Mouse (Mus musculus) layer of hippocampus, postnatal 10 days (tissue): Measurements from ENCODE around the gene S1pr5. TPM values are rescaled to one million over a fixed set of nuclear protein-coding genes. Genes with fewer than 3 reads are reported as not detected.
"Not testable (repeated sequence)": the region's sequence is repeated elsewhere in the genome, so short reads cannot be mapped to it uniquely, and the experiment has no call there.

Experiments
- DNase-seq, 2 experiments: peaks; one replicate each; pipeline ENCODE4 v3.0.0; 2021; ENCODE audit warnings: low spot score in 2 of 2
- long read RNA-seq: library from polyadenylated mRNA; stranded (forward); transcript quantifications from one replicate; pipeline ENCODE4 v2.0.0, GENCODE M21; 2023
- total RNA-seq, 2 experiments: library from RNA; stranded (reverse); gene quantifications; 2 replicates each; pipeline ENCODE4 v1.2.3; 2021

S1pr5 gene
- total RNA-seq, result 1 to 10 TPM; 2.4 to 3.0 TPM
- long read RNA-seq, partial matches to known transcripts, result 7 of 9 reads
- long read RNA-seq, other reads (novel, unspliced or antisense), result 1 of 9 reads

DNA sequence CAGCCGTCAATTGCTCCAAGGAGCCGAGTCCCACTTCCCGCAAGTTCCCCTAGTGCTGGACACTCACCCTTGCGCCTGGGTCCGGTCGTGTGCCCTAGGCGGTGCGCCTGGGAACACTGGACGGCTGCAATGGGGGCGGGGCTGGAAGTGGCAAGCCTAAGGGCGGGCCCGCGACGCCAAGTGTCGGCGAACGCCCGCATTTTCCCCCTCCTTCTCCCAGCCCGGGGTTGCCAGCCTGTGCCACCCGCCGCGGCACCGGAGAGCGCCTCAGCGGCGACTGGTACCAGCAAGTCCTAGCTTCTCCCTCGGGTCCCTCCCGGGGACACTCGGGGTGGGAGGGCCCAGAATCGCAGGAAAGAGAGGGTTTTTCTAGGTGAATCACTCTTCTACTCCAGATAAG is at the start of gene S1pr5:
TSS of gene S1pr5 (minus strand) at position 118 of the 400 bp plus-strand sequence.
- no peak for DNase-seq

DNA sequence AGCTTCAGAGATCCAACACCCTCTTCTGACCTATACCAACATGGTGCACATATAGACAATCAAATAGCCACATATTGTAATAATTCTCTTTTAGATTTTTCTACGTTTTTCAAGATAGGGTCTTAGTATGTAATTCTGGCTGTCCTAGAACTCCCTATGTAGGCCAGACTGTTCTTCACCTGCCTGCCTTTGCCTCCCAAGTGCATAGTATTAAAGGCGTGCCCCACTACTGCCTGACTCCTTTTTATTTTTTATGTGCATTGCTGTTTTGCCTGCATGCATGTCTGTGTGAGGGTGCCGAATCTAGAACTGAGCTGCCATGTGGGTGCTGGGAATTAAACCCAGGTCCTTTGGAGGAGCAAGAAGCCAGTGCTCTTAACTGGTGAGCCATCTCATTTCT is 44.0 kb upstream of the S1pr5 start:
- no peak for DNase-seq

DNA sequence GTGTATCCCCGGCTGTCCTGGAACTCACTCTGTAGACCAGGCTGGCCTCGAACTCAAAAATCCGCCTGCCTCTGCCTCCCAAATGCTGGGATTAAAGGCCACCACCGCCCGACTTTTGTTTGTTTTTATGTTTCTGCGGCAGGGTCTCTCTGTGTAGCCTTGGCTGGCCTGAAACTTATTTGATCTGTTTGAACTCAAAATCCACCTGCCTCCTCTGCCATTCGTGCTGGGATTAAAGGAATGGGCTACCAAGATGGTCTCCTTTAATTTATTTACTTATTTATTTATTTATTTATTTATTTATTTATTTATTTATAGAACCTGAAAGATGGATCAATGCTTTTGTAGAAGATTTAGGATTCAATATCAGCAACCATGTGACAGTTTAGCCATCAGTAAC is 43.6 kb upstream of the S1pr5 start:
- DNase-seq, result not testable (repeated sequence)

DNA sequence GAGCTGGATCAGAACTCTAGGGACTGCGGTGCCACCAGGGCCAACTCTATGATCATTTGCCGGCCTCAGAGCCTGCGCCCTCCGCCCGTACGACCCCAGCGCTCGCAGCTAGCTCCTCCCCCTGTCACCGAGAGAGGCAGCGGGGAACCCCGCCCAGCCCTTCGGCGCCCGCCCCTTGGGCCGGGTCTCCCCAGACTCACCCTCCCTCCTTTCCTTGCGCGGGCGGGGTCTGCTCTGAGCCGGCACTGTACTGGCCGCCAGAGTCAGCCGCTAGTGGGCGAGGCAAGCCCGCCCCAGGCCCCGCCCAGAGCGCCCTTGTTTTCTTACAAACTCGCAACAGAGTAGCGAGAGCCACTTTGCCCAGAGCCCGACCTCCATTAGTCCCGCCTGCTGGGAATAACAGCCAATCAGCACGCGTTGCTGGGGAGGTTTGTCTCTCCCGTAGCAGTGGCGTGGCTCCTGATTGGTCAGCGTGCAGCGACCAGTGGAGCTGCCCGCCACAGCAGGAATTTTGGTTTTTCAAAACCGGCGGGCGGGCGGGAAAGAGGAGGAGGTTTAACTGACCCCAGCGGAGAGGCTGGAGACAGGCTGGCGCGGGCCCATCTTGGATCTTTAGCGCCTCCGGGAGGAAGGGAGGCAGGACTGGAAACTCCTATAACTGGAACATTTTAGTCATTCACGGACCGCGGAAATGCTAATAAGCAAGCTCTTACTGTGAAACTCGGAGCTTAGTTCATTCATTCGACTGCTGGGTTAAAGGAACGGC is 43.0 kb upstream of the S1pr5 start, which contains the start of gene Cdkn2d:
TSS of gene Cdkn2d (minus strand) at position 386 of the 766 bp plus-strand sequence.
- DNase-seq, result peak; percentile 99 to 100

DNA sequence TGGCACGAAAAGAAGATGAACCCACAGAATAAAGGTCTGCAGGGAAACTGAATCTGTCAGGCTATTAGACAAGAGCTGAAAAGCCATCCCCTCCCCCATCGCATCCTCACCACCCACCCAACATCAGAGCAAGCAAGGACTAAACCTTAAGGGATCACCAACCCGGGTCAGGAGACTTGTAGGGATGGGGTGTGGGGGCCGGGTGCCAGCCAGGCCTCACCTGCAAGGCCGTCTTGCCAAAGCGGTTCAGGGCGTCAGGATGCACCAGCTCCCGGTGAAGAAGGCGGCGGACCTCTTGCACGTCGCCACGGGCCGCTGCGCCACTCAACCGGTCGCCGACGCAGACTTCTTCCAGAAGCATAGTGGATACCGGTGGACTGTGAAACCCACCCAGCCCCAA is 42.3 kb upstream of the S1pr5 start:
- DNase-seq, result no peak

DNA sequence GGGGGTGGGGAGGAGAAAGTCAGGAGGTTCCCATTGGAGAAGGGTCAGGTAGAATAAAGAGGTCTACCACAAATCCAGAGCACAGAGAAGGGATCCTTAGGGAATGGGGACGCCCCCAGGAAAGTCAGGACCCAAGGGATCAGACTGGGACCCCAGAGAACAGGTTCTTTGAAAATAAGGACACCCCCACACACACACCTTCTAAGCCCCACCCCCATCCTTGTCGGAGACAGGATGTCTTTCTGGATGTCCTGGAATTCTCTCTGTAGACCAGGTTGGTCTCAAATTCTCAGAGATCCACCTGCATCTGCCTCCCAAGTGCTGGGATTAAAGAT is 41.1 kb upstream of the S1pr5 start:
- DNase-seq, result no peak

DNA sequence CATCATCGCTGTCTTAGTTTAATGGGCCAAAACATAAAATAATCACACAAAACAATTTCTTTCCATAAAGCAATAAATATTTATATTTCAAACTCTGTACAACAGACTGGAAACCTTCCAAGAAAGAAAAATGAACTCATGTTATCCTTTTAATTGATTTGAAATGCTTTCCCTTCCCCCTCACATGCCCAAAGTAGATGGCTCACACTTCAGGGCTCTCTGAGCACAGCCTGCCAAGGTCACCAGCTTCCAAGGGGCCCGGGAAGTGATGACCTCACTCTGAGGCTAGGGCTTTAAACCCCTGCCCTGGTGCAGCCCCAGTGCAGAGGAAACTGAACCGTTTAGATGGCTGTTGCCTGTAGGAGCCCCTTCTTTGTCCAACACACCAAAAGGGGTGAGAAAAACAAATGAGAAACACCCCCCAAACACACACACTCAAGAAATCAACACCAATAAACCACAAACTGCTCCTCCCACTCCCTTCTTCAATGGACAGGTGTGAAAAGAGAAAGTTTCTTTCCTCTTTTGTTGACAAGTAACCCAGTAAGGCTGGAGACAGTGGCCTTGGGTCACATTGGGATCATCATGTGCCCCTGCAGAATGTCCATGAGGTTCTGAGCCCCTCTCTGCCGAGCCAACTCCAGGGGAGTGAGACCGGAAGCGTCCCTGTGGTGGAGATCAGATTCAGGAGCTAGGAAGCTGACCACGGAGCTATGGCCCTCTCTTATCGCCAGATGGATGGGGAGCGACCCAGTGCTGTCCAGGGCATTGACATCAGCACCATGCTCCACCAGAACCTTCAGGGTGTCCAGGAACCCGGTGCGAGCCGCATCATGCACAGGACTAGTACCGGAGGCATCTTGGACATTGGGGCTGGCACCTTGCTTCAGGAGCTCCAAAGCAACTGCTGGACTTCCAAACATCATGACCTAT is 40.4 kb upstream of the S1pr5 start:
- no peak for DNase-seq

DNA sequence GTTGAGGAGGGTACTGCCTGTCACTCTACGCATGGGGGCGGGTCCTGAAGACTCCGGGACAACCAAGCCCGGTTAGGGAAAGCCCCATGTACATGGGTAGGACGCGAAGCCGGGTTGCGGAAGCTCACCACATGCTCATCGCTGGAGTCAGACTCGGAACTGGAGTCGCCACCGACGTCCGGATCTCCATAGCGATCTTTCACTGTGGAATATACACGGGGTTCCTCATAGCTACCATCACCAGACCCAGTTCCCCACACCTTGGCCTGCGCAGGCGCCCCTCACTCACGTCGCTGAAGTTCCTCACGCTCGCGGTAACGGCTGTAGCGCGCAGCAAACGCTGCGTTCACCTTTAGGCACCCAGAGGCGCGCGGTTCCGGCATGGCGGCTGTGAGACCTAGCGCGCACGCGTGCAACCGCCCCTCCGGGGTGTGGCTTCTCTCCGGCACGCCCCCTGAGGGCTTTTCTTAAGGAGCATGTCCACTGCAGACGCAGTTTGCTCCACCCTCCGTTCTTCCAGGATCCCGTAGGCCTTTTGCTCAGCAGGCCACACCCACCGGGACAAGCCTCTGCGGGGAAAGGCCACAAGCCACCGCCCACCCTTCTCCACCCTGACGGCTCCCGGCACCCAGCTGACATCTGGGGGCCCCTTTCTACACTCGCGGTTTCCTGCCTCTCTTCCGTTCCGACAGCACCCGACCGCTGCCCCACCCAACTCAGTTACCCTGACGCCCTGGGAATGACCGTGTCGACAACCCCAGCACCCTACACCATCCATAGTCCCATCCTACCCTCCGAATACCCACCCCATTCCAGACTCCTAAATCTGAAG is 39.5 kb upstream of the S1pr5 start, which contains the start of gene Kri1:
TSS of gene Kri1 (minus strand) at position 399 of the 832 bp plus-strand sequence.
- peak; percentile 95 to 97 for DNase-seq

DNA sequence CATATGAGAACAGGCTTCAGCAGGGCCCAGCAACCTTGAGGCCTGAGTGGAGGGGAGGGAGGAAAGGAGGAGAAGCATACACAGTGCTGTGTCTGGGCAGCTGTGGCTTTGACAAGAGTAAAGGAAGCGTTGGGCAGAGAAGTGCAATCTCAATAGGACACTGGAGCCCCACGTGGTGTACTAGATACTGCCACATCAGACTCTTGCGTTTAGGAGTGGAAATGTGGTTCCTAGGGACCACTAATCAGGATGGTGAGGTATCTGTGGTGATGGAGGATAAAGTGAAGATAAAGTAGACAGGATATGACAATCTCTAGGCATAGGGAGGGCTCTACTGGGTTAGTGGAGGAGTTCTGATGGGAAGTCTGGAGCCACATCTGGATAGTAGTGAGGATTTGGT is 38.5 kb upstream of the S1pr5 start:
- DNase-seq, result no peak

DNA sequence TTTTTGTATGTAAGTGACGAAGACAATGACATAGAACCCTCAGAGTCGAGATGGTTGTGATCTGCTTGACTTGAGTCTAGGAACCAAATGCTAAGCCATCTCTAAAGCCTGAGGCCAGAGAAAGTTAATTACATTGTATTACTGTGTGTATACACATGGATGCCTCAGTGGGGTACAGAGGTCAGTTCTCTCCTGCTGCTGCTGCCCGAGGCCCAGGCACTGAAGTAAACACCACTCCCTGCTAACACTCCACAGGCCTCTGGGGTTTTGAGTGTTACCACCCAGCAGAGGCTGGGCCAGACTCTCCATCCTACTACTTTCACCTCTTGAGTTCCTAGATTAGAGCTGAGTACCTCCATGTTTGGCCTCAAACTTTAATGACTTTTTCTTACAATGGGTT is 35.8 kb upstream of the S1pr5 start:
- DNase-seq, result no peak

DNA sequence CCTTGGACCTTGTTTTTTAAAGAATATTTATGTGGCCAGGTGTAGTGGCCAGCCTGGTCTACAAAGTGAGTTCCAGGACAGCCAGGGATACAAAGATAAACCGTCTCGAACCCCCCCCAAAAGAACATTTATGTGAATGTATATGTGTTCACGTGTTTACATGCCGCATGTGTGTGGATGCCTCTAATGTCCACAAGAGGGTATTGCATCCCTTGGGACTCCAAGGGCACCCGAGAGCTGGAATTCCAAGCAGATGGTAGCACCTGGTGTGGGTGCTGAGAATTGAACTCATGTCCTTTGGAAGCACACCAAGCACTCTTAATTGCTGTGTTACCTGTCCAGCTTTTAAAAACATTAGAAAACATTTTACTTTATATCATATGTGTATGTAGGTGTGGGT is 35.3 kb upstream of the S1pr5 start:
- no peak for DNase-seq

DNA sequence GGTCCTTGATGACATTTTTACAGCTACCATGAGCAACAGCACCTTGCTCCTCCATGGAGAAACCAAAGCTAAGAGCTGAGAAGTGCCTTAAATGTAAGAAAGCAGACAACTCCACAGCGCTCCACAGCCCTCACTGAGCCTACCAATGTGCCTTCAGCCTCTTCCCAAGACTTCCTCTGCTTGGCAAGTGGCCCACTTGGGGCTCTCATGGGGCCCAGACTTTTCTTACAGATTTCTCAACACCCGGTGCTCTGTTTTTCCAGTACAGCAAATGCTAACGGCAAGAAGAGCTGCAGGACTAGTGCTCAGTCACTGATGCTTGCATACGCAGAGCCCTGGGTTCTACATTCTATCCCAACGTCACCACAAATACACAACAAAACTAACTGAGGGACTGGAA is 29.5 kb upstream of the S1pr5 start:
- no peak for DNase-seq

DNA sequence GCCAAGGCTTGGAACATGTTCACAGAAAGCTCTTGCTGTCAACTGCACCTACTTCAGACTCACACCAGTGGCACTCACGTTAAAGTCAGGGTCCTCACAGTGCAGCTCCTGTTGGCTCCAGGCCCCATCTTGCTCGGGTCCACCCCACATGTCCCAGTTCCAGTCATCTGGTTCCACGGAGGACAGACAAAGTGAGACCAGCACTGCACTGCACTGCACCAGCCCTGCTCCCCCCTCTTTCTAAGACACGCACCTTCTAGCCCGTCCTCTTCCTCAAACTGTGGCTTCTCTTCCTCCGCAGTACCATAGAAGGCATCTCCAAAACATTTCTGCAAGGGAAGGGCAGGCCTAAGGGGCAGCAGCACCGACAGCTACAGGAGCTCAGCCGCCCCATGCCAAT is 28.1 kb upstream of the S1pr5 start:
- no peak for DNase-seq

DNA sequence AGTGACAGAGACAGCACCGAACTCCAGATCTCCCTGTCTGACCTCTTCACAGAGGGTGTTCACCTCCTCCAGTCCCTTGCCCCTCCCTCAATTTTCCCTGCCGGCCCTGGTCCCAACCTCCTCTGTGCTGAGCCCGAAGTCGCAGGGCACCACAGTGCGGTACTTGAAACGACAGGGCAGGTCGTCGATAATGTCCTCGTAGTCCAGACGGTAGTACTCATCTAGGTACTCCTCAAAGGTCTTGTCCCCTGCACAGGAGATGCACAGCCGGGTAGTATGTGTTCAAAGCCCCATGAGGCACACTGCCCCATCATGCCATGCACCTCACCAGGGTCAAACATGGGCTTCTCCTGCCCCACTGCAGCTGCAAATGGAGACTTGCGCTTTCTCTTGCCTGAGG is 27.5 kb upstream of the S1pr5 start:
- no peak for DNase-seq

DNA sequence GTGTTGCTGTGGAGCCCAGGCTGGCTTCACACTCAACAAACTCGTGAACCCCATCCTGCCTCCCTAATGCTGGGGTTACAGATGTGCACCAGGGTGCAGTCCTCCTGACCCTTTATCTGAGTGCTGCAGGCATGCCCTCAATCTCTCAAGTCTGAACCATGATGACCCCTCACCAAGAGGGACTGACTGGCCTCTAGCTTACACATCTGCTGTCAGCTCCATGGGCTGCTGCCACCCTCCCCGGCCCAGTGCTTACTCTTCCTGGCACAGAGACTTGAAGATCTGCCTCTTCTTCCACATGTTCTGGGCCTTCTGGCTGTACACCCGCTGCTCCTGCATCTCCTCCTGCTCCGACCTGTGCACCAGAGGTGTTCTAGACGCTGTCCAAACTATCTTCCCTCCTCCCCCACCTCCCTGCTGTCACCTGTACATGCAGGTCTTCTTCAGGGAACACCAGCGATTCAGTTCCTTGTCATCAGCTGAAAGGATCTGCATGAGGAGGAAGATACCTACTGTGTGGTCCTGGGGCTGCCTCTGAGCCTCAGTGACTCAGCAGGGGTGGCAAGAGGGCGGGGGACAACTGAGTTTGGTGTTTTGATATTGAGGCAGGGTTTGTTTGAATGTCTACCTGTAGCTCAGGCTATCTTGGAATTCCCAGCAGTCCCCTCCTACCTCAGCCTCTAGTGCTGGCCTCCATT is 26.9 kb upstream of the S1pr5 start:
- DNase-seq, result no peak

DNA sequence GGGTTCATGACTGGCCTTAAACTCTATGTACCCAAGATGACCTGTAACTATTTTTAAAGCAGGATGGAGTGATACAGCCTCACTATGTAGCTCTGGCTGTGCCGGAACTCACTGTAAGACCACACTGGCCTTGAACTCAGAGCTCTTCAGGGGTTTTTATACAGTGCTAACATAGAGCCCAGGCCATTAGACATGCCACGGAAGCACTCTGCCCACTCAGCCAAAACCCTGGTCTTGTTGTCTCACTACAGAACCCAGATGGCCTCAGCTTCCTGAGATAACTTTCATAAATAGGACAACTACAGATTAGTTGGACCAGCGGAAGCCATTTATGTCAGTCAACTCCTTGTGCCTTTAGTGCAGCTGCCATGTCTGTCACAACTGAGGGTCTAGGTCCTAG is 26.1 kb upstream of the S1pr5 start:
- no peak for DNase-seq

DNA sequence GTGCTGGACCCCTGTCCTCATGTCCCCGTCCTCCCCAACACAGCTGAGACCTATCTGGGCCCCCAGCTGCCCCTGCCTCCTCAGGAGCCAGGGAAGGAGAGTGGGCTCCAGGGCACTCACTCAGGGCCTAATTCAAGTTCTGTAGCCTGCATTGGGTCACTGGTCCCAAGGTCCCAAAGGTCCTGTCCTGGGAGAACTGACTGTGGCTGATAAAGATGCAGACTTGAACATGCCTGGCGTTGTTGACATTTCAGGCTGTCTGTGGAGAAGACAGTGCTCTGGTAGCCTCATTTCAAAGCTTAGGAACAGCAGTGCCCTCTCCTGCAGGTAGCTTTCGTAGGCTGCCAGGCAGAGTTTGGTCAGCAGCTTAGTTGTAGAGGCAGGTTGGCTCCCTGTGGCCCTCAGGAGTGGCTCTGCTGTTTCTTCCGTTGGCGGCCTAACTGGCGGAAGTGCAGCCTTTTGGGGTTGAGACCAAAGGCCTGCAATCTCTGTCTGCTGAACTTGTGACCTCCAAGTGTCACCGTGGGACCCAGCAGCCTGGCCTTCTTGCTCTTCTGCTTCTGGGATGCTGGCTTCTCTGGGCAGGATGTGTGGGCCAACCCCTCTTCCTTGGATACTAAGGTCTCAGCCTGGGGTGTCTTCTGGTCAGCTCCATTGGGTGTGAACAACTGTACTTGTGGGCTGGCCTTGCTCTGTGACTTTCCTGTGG is 25.4 kb upstream of the S1pr5 start:
- DNase-seq, result no peak

DNA sequence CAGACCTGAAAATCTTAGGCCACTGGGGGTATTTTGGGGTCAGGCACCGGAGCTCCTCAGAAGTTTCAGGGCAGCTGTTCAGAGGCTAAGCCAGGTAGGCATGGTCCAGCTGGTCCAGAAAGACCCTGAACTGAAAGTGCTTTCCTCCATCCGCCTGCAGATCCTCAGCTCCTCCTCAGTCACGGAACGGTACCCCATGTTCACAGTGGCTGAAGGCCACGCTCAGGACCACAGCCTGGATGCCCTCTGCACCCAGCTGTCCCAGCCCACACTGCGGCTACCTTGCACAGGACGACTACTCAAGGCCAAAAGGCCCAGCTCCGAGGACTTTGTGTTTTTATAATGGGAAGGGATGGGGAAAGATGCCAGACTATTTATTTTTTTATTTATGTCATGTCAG is 24.9 kb upstream of the S1pr5 start:
- no peak for DNase-seq

DNA sequence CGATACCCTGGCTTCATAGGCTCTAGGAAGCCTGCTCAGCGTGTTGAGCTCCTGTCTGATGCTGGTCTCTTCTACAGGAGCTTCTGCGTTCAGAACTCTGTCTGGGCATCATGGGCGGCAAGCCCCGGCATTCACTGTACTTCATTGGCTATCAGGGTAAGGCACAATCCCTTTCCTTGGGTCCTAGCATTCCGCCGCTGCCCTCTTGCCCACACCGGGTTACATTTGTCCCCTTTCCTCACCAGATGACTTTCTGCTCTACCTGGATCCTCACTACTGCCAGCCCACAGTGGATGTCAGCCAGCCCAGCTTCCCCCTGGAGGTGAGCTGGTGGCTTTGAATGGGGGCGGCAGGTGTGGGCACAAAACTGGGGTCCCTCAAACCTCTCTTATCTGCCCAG is 24.1 kb upstream of the S1pr5 start:
- DNase-seq, result no peak

DNA sequence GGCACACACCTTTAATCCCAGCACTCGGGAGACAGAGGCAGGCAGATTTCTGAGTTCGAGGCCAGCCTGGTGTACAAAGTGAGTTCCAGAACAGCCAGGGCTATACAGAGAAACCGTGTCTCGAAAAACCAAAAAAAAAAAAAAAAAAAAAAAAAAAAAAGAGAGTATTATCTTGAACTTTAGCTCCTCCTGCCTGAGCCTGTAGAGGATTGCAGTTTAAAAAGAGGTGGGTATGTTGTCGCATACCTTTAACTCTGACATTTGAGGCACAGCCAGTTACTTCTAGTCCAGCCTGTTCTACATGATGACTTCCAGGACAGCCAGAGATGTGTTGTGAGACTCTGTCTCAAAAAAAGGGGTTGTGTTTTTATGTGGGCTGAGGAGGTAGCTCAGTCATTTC is 21.3 kb upstream of the S1pr5 start:
- DNase-seq, result not testable (repeated sequence)
